Mouse (Mus musculus): ENCODE measurements around the gene Slc3a1. TPM values are rescaled to one million over a fixed set of nuclear protein-coding genes. Genes with fewer than 3 reads are reported as not detected.

Slc3a1 gene
- polyA plus RNA-seq, 1 experiment: 0.17 TPM

DNA sequence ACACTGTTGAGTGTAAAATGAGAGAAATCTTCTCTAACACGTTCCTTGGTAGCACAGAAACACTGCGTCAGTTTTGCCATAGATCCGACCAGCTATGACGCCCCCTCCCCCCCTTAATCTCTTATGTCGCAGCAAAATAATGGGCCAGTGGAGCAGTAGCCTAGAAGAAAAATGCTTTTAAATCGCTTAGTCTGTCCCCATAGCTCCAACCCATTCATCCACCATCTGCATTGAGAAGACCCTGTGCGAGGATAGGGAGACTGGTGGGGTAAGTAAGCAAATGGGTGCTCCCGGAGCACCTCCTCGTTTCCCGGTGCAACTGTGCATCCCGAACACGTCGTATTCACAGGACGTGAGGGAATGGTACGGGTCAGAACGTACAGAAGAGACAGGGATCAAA lies 61.4 kb downstream of the Slc3a1 start:
- no peak for DNase-seq (ENCODE audit: low spot score)

DNA sequence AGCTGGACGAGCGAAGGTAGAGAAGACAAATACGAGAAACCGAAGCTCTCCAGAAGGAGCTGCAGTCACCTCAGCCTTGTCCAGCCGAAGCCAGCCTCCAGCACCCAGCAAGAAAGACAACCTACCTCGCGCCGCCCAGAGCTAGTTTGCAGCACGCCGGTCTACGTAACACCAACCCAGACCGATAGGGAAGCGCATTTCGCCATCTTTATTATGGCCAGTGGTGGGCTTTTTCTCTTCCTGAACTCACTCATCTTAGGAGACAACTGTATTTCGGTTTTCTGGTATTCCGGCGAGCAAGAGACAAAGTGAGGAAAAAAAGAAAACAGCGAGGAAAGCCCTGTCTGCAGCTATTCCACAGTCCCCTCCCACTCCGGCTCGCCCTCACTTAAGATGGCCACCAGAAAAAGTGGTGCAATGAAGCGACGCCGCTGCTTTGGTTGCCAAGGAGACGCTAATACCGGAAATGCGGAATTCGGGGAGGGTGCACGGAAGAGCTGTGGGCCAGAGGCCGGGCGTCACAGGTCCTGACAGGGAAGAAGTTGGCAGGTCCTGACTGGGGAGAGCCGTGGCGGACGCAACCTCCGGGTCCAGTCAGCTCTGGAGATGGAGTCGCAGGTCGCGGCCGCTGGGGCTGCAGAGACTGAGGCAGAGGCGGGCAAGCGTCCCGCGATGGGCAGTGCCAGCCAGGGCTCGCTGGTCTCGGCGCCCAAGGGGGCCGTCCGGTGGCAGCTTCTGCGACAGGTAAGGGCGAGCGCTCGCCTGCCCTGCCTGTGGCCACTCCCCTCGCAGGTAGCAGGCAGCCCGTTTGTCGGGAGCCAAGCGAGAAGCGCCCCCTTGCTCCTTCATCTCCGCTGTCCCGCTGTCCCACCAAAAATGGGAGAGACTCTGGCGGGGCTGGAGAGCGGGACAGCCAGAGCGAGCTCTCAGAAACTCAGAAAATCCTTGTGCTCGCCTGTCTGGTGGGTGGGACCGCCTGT lies 62.2 kb downstream of the Slc3a1 start, which contains the start of the genes Prepl and Camkmt:
Gene Prepl (minus strand): TSS at position 122 of the 980 bp plus-strand sequence.
Gene Camkmt (plus strand): TSS at position 433 of the 980 bp plus-strand sequence.
- DNase-seq (ENCODE audit: low spot score): peak; percentile 89

DNA sequence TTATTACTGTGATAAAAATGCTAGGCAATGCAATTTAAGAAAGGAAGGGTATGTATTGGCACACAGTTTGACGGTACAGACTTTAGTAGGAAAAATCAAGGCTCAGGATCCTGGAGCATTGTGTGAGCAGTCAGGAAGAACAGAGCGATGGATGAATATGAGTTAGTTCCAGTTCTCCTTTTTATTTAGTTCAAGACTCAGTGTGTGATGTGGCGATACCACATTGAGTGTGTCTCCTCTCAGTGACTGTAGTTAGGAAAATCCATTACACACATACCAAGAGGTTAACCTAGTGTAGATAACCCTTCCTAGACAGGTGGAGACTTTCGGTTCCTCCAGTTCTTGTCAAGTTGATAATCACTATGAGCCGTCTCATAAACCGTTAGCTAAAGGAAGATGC lies 63.6 kb downstream of the Slc3a1 start:
- no peak for DNase-seq (ENCODE audit: low spot score)

DNA sequence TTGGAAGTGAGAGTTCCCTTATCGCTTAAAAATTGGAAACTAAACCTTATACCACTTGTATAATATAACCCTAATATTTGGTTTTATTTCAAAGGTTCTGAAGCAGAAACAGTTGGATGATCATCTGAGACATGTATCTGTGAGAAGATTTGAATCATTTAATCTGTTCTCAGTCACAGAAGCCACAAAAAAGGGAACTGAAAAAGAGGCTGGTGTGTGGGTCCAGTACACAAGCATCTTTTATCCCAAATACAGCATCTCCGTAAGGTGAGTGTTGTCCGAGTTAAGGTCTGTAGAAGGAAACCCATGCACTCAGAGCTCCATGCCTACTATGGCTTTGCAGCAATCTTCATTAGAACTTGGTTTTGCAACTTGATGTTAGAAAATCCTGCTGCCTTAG lies 68.2 kb downstream of the Slc3a1 start:
- DNase-seq (ENCODE audit: low spot score): no peak

DNA sequence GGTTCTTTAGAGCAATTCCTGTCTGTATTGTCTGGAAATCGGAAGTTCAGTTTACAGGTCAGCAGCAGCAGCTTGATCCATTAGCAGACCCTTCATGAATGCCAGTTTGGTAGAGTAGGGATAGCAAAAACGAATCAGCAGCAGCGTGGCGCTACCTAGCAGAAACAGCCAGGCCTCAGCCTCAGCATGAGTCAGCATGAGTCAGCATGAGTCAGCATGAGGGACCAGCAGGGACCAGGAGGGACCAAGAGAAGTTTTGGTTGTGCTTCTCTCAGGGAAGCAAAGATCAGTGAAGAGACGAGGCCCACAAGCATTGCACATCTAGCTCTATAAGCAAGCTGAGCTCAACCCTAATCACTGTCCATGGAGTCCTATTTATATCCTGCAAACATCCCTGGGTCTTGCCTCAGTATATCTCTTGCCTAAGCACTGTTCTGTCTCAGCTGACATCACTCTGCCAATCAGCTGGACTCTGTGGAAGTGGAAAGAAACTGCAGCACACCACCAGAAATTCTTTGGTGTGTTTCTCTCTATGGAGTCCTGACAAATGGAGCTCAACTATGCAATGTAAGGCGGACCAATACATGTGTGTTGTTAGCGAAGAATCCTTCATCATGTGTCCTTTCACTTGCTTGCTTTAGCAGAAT lies 70.6 kb downstream of the Slc3a1 start:
- no peak for DNase-seq (ENCODE audit: low spot score)

DNA sequence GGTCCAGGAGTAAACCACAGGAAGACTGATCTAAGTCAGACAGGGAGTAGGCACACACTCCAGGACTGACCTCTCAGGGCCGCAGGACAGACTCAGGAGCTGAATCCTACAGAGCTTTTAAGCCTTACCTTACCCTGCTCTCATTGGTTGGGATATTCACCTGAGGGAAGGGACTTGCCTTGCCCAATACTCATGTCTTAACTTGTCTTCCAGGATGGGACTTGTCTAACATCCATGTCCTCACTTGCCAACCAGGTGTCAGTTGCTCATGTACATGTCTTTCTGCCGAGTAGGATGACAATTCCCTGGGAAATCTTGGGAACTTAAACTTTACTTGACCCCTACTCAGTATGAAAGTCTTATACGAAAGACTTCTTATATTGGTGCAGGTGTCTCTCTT lies 72.1 kb downstream of the Slc3a1 start:
- DNase-seq (ENCODE audit: low spot score): no peak

DNA sequence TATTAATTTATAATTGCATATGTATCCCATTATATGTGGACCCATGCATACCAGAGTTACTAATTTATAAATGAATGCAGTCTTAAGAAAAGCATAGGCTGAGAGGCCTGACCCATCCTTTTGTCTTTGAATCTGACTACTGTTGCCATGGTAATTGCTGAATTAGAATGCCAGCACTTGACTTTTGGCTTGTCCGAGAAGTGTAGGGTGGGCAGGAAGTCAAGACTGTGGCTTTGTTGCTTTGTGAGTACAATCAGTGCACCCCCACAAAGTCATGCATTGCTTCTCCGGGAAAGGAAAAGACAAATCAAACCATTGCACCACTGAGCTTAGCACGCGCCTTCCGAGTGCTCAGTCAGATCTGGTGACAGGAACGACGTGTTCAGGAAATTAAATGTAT lies 73.6 kb downstream of the Slc3a1 start:
- no peak for DNase-seq (ENCODE audit: low spot score)

DNA sequence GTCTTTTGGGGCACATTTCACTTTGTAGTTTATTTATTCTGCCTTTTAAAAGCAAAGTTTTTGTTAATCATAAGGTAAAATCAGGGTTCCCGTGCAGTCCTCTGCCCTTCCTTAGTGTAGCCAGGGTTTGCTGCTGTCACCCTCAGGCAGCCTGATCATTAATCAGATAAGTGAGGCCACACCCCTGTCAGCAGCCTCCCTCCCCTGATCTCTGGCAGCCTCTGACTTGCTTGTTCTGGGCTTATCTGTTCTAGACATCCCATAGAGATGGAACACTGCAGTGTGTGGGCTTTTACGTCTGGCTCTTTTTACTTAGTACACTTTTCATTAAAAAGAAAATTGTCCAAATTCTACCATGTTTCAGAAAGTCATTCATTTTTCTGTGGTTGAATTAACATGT lies 75.1 kb downstream of the Slc3a1 start:
- DNase-seq (ENCODE audit: low spot score): no peak

DNA sequence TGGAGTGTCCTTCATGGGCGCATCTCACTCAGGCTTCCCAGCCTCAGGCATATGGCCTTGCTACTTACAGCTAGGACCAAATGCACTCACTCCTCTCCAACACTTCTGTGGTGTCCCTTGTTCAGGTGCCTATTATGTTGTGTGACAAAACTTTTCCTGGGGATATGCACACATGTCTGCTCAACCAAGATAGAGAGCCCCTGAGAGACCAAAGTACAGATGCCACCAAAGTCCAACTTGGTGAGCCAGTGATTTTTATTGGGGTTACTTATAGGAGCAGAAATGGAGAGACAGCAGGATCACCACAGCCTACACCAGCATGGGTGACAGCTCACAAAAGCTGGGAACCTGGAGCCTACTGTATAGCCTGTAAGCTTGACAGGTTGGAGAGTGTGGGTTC lies 82.5 kb downstream of the Slc3a1 start:
- no peak for DNase-seq (ENCODE audit: low spot score)

DNA sequence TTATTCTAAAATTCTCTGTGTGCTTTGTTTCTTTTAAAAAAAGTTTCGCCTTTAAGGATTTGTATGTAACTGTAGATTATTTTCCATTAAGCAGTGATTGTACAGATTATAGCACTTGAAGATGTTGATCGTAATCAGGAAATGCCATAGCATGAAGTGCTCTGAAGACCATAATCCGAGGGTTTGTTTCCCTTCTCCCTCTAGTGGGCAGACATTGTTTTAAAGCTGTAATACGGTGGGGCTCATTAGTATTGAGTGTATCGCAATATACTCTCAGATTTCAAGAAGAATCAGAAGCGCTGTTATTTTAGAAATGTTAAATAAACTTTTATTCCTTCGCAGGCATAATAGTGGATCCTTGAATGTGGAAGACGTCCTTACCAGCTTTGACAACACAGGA lies 85.3 kb downstream of the Slc3a1 start:
- no peak for DNase-seq (ENCODE audit: low spot score)

Other genes with a start within 250 kb of the Slc3a1 start
- 24.7 and 35.5 TPM in 2 replicates for gene Lrpprc, start 237.6 kb upstream of the Slc3a1 start, polyA plus RNA-seq (2012; rRNA removed)
- gene Ppm1b, start 71.6 kb upstream of the Slc3a1 start, polyA plus RNA-seq (2012; rRNA removed): 55.2 and 63.3 TPM in 2 replicates
- 32.5 and 35.4 TPM in 2 replicates for gene Prepl, start 61.9 kb downstream of the Slc3a1 start, polyA plus RNA-seq (2012; rRNA removed)
- 2.7 and 2.9 TPM in 2 replicates for gene Camkmt, start 62.2 kb downstream of the Slc3a1 start, polyA plus RNA-seq (2012; rRNA removed)